Mouse (Mus musculus): ENCODE data around the gene Dynlt1a. TPM values are rescaled to one million over a fixed set of nuclear protein-coding genes. Genes with fewer than 3 reads are reported as not detected.
"Not testable (repeated sequence)": the region's sequence is repeated elsewhere in the genome, so short reads cannot be mapped to it uniquely, and the experiment has no call there.

Dynlt1a gene
- polyA plus RNA-seq, 1 experiment from 2014 or later, result 18.7 TPM

- peak overlapping the region; percentile 44; the same call in 1 of the 2 replicates for H3K4me2 ChIP-seq
- DNase-seq; H3K9ac ChIP-seq; H3K36me3 ChIP-seq (ENCODE audit: insufficient read depth); H3K27ac ChIP-seq (ENCODE audit: low read depth); H3K4me3 ChIP-seq (ENCODE audit: low read depth, low read length); H3K4me1 ChIP-seq (ENCODE audit: insufficient read depth); H3K27me3 ChIP-seq (ENCODE audit: insufficient read depth, low read length); H3K9me3 ChIP-seq (ENCODE audit: low read depth, low read length); ATAC-seq (ENCODE audit: insufficient read depth): not testable (repeated sequence)
- 4% methylated on average over 17 of the region's 20 CpGs for WGBS
These were observed 60.2 kb downstream of the Dynlt1a start for GRCm38 (mm10) chr17:6257070-6257456.

GRCm38 (mm10) chr17:6256400-6257069 lies 60.8 kb downstream of the Dynlt1a start, which contains the start of gene Tmem181a:
Gene Tmem181a, plus strand, starts transcription at chr17:6256860.
- WGBS, result 2% methylated on average over 10 of the region's 51 CpGs
- H3K36me3 ChIP-seq (ENCODE audit: insufficient read depth); DNase-seq; H3K27ac ChIP-seq (ENCODE audit: low read depth); H3K9ac ChIP-seq; H3K4me1 ChIP-seq (ENCODE audit: insufficient read depth); H3K4me3 ChIP-seq (ENCODE audit: low read depth, low read length); H3K9me3 ChIP-seq (ENCODE audit: low read depth, low read length); H3K27me3 ChIP-seq (ENCODE audit: insufficient read depth, low read length): not testable (repeated sequence)
- H3K4me2 ChIP-seq, result peak within 1 kb of the TSS; percentile 44; the same call in 1 of the 2 replicates
- peak; percentile 76; the same call in 1 of the 2 replicates for ATAC-seq (ENCODE audit: insufficient read depth)

Other genes starting within 250 kb of the Dynlt1a start
- 4.7 and 4.8 TPM in 2 replicates for gene Serac1, start 237.8 kb downstream of the Dynlt1a start, polyA plus RNA-seq (2014; fragmentation: Nextera tagmentation; extraction: Ambion mirVana)
- gene Gtf2h5, start 237.7 kb downstream of the Dynlt1a start, polyA plus RNA-seq (2014; fragmentation: Nextera tagmentation; extraction: Ambion mirVana), result 183 and 184 TPM in 2 replicates
- 88.0 and 93.3 TPM in 2 replicates for gene Tulp4, start 211.1 kb downstream of the Dynlt1a start, polyA plus RNA-seq (2014; fragmentation: Nextera tagmentation; extraction: Ambion mirVana)
- gene Tmem181a, start 60.6 kb downstream of the Dynlt1a start, polyA plus RNA-seq (2014; fragmentation: Nextera tagmentation; extraction: Ambion mirVana), result 25.1 and 27.0 TPM in 2 replicates
- 579 and 584 TPM in 2 replicates for gene Dynlt1b, start 112.6 kb upstream of the Dynlt1a start, polyA plus RNA-seq (2014; fragmentation: Nextera tagmentation; extraction: Ambion mirVana)